Mouse (Mus musculus): ENCODE measurements at regions not wholly inside any gene's neighbourhood (a gene's known extent, or its start where the extent isn't known, plus 50 kb on each side); places are given as distances from the start of the nearest gene placed in this dataset.

DNA sequence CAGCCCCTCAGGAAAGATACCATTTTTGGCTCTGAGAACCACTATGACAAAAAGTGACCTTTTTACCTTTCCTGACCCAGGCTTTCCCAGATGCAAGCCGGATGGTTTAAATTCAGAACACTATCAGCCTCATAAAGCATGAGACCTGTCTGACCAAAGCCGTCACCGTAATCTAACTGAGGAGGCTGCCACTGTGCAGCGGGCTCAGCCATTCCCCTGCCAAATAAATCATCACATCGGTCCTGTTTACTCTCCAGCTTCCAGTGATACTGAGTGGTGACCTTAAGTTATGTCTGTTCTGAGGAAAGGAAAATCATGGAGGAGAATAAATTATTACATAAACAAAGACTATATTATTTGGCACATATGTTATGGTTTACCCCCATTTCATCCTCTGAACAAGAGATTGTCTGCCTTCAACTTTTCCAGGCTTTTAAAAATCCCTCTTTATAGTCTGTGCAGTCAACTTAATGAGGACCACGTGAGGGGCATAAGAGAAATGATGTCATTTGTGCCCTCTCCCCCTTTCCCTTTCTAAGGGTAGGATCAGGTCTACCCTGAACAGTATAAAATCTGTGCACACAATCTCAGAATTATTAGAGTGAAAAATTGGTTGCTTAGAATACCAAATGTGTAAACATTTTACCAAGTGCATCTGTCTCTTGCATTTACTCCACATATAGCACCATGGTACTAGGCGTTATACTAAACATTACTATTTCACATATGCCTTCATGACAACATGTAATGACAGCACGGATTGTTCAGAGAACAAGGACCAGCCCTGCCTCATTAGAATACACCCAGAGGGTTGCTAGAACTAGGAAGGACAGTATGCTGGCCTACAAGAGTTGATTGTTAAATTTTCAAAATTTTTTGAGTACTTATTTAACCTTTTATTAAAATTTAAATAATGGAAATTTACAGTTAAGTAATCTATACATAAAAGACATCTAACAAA, 401.9 kb upstream of the Xrcc4 start:
- Histone ChIP-seq H3K4me1 (ENCODE audit: control insufficient read depth, insufficient read depth, low read length) (no peaks in the 10 kb centered on the region), H3K27me3 (ENCODE audit: control insufficient read depth, insufficient read depth, low read length, poor library complexity, severe bottlenecking) (no peaks in the 10 kb centered on the region), H3K4me3 (ENCODE audit: low read depth, low read length) (no peak overlapping the region), H3K9ac (ENCODE audit: low read depth, poor library complexity, severe bottlenecking) (no peak overlapping the region), H3K36me3 (ENCODE audit: control insufficient read depth, insufficient read depth, low read length, poor library complexity, severe bottlenecking) (no peaks in the 10 kb centered on the region), H3K9me3 (replicated peaks; ENCODE audit: control insufficient read depth, insufficient read depth, low read length, poor library complexity, severe bottlenecking) (no peaks in the 10 kb centered on the region), H3K27ac (ENCODE audit: insufficient read depth, low read length) (no peak overlapping the region)
- no peak for TF ChIP-seq EP300 (IDR thresholded peaks at IDR 0.05; ENCODE audit: insufficient read depth, low read depth, low read length)
- TF ChIP-seq CTCF (IDR thresholded peaks at IDR 0.05; ENCODE audit: low read depth, low read length), result no peak
- TF ChIP-seq POLR2A (IDR thresholded peaks at IDR 0.05; ENCODE audit: insufficient read depth, low read length), result no peak

- TF ChIP-seq POLR2A (IDR thresholded peaks at IDR 0.05; ENCODE audit: insufficient read depth, low read length), result no peak
- no peak for TF ChIP-seq EP300 (IDR thresholded peaks at IDR 0.05; ENCODE audit: insufficient read depth, low read depth, low read length)
- TF ChIP-seq CTCF (IDR thresholded peaks at IDR 0.05; ENCODE audit: low read depth, low read length), result no peak
- H3K27ac ChIP-seq (ENCODE audit: insufficient read depth, low read length), result no peak overlapping the region
Observed at GRCm38 (mm10) chr13:90480484-90480883, 391.1 kb upstream of the Xrcc4 start.

GRCm38 (mm10) chr13:90476880-90477279, 387.5 kb upstream of the Xrcc4 start:
- no peak for TF ChIP-seq EP300 (IDR thresholded peaks at IDR 0.05; ENCODE audit: insufficient read depth, low read depth, low read length)
- TF ChIP-seq POLR2A (IDR thresholded peaks at IDR 0.05; ENCODE audit: insufficient read depth, low read length), result no peak
- TF ChIP-seq CTCF (IDR thresholded peaks at IDR 0.05; ENCODE audit: low read depth, low read length), result no peak
- no peaks in the 10 kb centered on the region for H3K27me3 ChIP-seq (ENCODE audit: control insufficient read depth, insufficient read depth, low read length, poor library complexity, severe bottlenecking)
- H3K27ac ChIP-seq (ENCODE audit: insufficient read depth, low read length), result no peak overlapping the region
- no peaks in the 10 kb centered on the region for H3K9me3 ChIP-seq (replicated peaks; ENCODE audit: control insufficient read depth, insufficient read depth, low read length, poor library complexity, severe bottlenecking)
- H3K4me1 ChIP-seq (ENCODE audit: control insufficient read depth, insufficient read depth, low read length), result no peaks in the 10 kb centered on the region
- no peak overlapping the region for H3K4me3 ChIP-seq (ENCODE audit: low read depth, low read length)
- no peaks in the 10 kb centered on the region for H3K36me3 ChIP-seq (ENCODE audit: control insufficient read depth, insufficient read depth, low read length, poor library complexity, severe bottlenecking)
- no peak overlapping the region for H3K9ac ChIP-seq (ENCODE audit: low read depth, poor library complexity, severe bottlenecking)

More at GRCm38 (mm10) chr13:90480484-90480883, 391.1 kb upstream of the Xrcc4 start:
- Histone ChIP-seq H3K9ac (ENCODE audit: low read depth, poor library complexity, severe bottlenecking) (no peak overlapping the region), H3K4me1 (ENCODE audit: control insufficient read depth, insufficient read depth, low read length) (no peaks in the 10 kb centered on the region), H3K36me3 (ENCODE audit: control insufficient read depth, insufficient read depth, low read length, poor library complexity, severe bottlenecking) (no peaks in the 10 kb centered on the region), H3K4me3 (ENCODE audit: low read depth, low read length) (no peak overlapping the region), H3K27me3 (ENCODE audit: control insufficient read depth, insufficient read depth, low read length, poor library complexity, severe bottlenecking) (no peaks in the 10 kb centered on the region), H3K9me3 (replicated peaks; ENCODE audit: control insufficient read depth, insufficient read depth, low read length, poor library complexity, severe bottlenecking) (no peaks in the 10 kb centered on the region)

DNA sequence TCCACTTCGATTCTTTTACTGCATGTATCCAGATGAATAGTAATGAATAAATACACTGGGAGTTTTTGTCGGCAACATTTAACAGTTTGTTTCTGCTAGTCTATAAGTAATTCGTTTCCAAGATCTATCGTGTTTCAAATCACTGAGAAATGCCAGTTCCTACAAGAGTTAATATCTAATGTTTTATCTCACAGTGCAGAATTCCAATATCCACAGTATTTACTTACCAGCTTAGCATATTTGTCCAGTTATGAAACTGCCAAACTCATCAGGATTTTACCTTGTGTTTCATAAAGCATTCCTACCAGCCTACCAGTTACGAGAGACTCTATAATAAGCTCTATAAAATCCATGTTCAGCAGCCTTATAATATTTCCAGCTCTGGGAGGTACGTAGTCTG, 385.1 kb upstream of the Xrcc4 start:
- Histone ChIP-seq H3K4me1 (ENCODE audit: control insufficient read depth, insufficient read depth, low read length) (no peaks in the 10 kb centered on the region), H3K27me3 (ENCODE audit: control insufficient read depth, insufficient read depth, low read length, poor library complexity, severe bottlenecking) (no peaks in the 10 kb centered on the region), H3K9ac (ENCODE audit: low read depth, poor library complexity, severe bottlenecking) (no peak overlapping the region), H3K27ac (ENCODE audit: insufficient read depth, low read length) (no peak overlapping the region), H3K4me3 (ENCODE audit: low read depth, low read length) (no peak overlapping the region), H3K9me3 (replicated peaks; ENCODE audit: control insufficient read depth, insufficient read depth, low read length, poor library complexity, severe bottlenecking) (no peaks in the 10 kb centered on the region), H3K36me3 (ENCODE audit: control insufficient read depth, insufficient read depth, low read length, poor library complexity, severe bottlenecking) (no peaks in the 10 kb centered on the region)
- no peak for TF ChIP-seq POLR2A (IDR thresholded peaks at IDR 0.05; ENCODE audit: insufficient read depth, low read length)
- TF ChIP-seq CTCF (IDR thresholded peaks at IDR 0.05; ENCODE audit: low read depth, low read length), result no peak
- no peak for TF ChIP-seq EP300 (IDR thresholded peaks at IDR 0.05; ENCODE audit: insufficient read depth, low read depth, low read length)

- no peaks in the 10 kb centered on the region for H3K36me3 ChIP-seq (ENCODE audit: control insufficient read depth, insufficient read depth, low read length, poor library complexity, severe bottlenecking)
- H3K27ac ChIP-seq (ENCODE audit: insufficient read depth, low read length), result no peak overlapping the region
- no peaks in the 10 kb centered on the region for H3K9me3 ChIP-seq (replicated peaks; ENCODE audit: control insufficient read depth, insufficient read depth, low read length, poor library complexity, severe bottlenecking)
- no peak overlapping the region for H3K9ac ChIP-seq (ENCODE audit: low read depth, poor library complexity, severe bottlenecking)
- no peak for TF ChIP-seq CTCF (IDR thresholded peaks at IDR 0.05; ENCODE audit: low read depth, low read length)
- TF ChIP-seq EP300 (IDR thresholded peaks at IDR 0.05; ENCODE audit: insufficient read depth, low read depth, low read length), result no peak
- no peak for TF ChIP-seq POLR2A (IDR thresholded peaks at IDR 0.05; ENCODE audit: insufficient read depth, low read length)
- no peaks in the 10 kb centered on the region for H3K4me1 ChIP-seq (ENCODE audit: control insufficient read depth, insufficient read depth, low read length)
- H3K4me3 ChIP-seq (ENCODE audit: low read depth, low read length), result no peak overlapping the region
- H3K27me3 ChIP-seq (ENCODE audit: control insufficient read depth, insufficient read depth, low read length, poor library complexity, severe bottlenecking), result no peaks in the 10 kb centered on the region
Observed at GRCm38 (mm10) chr13:90474053-90474452, 384.6 kb upstream of the Xrcc4 start.
